Mouse (Mus musculus): Measurements from ENCODE around the gene Srpr. TPM values are rescaled to one million over a fixed set of nuclear protein-coding genes. Genes with fewer than 3 reads are reported as not detected.

Srpr gene
- polyA plus RNA-seq, 1 experiment from 2014 or later = 100 TPM

DNA sequence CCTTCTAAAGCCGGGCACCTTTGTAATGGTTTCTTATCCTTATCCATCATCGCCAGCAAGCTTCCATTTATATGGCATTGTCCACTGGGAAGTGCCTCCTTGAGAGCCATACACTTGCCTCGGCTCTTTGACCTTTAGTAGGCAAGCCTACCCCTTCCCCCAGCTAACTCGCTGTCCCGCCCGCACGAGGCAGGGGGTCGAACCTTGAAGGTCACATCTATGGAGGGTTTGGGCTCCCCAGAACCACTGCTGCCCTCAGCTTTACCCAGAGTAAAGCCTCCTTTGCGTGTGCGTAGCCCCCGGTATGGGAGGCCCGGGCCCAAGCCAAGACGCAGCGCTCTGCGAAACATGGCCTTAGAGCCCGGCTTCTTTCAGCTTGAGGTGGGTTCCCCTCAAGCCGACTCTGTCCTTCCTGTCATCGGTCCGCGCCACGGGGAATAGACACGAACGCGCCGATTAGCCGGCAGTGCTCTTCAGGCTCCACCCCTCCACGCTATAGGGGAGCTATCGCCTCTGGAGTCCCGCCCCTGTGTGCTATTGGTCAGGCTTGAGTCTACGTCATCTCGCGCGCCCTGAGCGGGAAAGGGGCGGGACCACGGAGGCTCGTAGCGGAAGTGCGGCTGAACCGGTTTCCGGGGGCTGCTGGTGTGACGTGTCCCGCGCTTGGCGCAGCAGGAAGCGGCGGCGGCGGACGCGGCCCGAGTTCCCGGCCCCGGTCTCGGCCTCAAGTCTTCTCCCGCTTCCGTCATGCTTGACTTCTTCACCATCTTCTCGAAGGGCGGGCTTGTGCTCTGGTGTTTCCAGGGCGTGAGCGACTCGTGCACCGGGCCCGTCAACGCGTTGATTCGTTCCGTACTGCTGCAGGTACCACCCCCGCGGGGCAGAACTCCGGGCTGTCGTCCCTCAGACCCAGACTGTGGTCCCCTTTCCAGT is 10.8 kb downstream of the Srpr start, which contains the start of gene Foxred1:
Gene Foxred1 (minus strand): TSS at position 514 of the 933 bp plus-strand sequence.
- in situ Hi-C loops (cut with MboI; ENCODE audit: low pct_unique_long_range_greater_than_20kb) = no loop called here
- peak; percentile 83 for DNase-seq (ENCODE audit: low read depth, low spot score)
- H3K27me3 ChIP-seq = no peaks in the 10 kb centered on the region
- peak; percentile 96 for ATAC-seq
- CTCF ChIA-PET = interaction anchor here (1.2 kb wide), 1 partner anchor 11 kb away, joined by 9 read pairs; the partner anchor contains the start of genes Srpr and Tirap
- POLR2A ChIA-PET = interaction anchor here (1.0 to 3.5 kb wide), 2 partner anchors 10 to 54 kb away, joined by 3 to 21 read pairs; partner anchors contain the start of genes Srpr and Tirap
- TF ChIP-seq CTCF (IDR thresholded peaks at IDR 0.05) = no peak

GRCm38 (mm10) chr9:35211573-35212511 is 11.9 kb downstream of the Srpr start:
- DNase-seq (ENCODE audit: low read depth, low spot score) (peak; percentile 2), ATAC-seq (peak; percentile 24)
- H3K27me3 ChIP-seq = no peaks in the 10 kb centered on the region
- in situ Hi-C loops (cut with MboI; ENCODE audit: low pct_unique_long_range_greater_than_20kb) = no loop called here
- ChIA-PET POLR2A (interaction anchor here (3.5 kb wide), 1 partner anchor 11 kb away, joined by 21 read pairs; the partner anchor contains the start of genes Srpr and Tirap), CTCF (interaction anchor here (2.4 kb wide), 1 partner anchor 12 kb away, joined by 8 read pairs; the partner anchor contains the start of genes Srpr and Tirap)
- no peak for TF ChIP-seq CTCF (IDR thresholded peaks at IDR 0.05)

GRCm38 (mm10) chr9:35217963-35218362 is 18.0 kb downstream of the Srpr start:
- TF ChIP-seq CTCF (IDR thresholded peaks at IDR 0.05) = no peak
- H3K27me3 ChIP-seq = no peaks in the 10 kb centered on the region
- ChIA-PET CTCF (interaction anchor here (1.3 to 1.4 kb wide), 3 partner anchors 9 to 316 kb away, joined by 4 read pairs; no protein-coding TSS in a partner anchor), POLR2A (no interaction called here)
- DNase-seq (ENCODE audit: low read depth, low spot score) (no peak), ATAC-seq (no peak)
- in situ Hi-C loops (cut with MboI; ENCODE audit: low pct_unique_long_range_greater_than_20kb) = no loop called here

DNA sequence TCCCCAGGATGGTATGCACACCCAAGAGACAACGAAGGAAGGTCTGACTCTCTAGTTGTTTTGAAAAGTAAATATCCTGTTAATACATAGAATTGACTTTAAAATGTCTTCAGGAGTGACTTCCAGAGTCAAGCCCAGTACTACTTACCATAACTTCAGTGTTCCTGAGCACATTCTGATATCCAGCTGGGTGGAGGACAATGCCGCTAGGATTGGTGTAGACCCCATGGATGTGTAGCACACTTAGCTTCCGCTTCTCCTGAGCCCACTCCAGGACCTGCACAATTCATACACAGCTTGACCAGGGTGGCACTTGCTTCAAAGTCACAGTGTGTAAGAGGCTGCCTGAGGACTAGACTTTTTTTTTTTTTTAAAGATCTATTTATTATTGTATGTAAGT is 23.5 kb downstream of the Srpr start:
- ChIA-PET CTCF (no interaction called here), POLR2A (no interaction called here)
- in situ Hi-C loops (cut with MboI; ENCODE audit: low pct_unique_long_range_greater_than_20kb) = no loop called here
- no peaks in the 10 kb centered on the region for H3K27me3 ChIP-seq
- ATAC-seq (no peak), DNase-seq (ENCODE audit: low read depth, low spot score) (no peak)
- no peak for TF ChIP-seq CTCF (IDR thresholded peaks at IDR 0.05)

GRCm38 (mm10) chr9:35228671-35229070 is 28.7 kb downstream of the Srpr start:
- ATAC-seq (no peak), DNase-seq (ENCODE audit: low read depth, low spot score) (no peak)
- in situ Hi-C loops (cut with MboI; ENCODE audit: low pct_unique_long_range_greater_than_20kb) = no loop called here
- CTCF ChIA-PET = interaction anchor here (1.0 to 1.9 kb wide), 3 partner anchors 10 to 21 kb away, joined by 3 to 6 read pairs (median 4); no protein-coding TSS in a partner anchor
- no peak for TF ChIP-seq CTCF (IDR thresholded peaks at IDR 0.05)
- POLR2A ChIA-PET = no interaction called here
- H3K27me3 ChIP-seq = no peaks in the 10 kb centered on the region

GRCm38 (mm10) chr9:35235996-35236395 is 36.0 kb downstream of the Srpr start:
- in situ Hi-C loops (cut with MboI; ENCODE audit: low pct_unique_long_range_greater_than_20kb) = no loop called here
- POLR2A ChIA-PET = no interaction called here
- CTCF ChIA-PET = no interaction called here
- no peak for TF ChIP-seq CTCF (IDR thresholded peaks at IDR 0.05)
- DNase-seq (ENCODE audit: low read depth, low spot score) = no peak
- no peak for ATAC-seq
- H3K27me3 ChIP-seq = no peaks in the 10 kb centered on the region

- no peaks in the 10 kb centered on the region for H3K27me3 ChIP-seq
- no peak for DNase-seq (ENCODE audit: low read depth, low spot score)
- CTCF ChIA-PET = interaction anchor here (1.1 to 1.8 kb wide), 3 partner anchors 8 to 32 kb away, joined by 4 to 6 read pairs (median 4); no protein-coding TSS in a partner anchor
- POLR2A ChIA-PET = no interaction called here
- TF ChIP-seq CTCF (IDR thresholded peaks at IDR 0.05) = no peak
- ATAC-seq = no peak
- in situ Hi-C loops (cut with MboI; ENCODE audit: low pct_unique_long_range_greater_than_20kb) = no loop called here
Measured at GRCm38 (mm10) chr9:35238371-35238770, 38.4 kb downstream of the Srpr start.

DNA sequence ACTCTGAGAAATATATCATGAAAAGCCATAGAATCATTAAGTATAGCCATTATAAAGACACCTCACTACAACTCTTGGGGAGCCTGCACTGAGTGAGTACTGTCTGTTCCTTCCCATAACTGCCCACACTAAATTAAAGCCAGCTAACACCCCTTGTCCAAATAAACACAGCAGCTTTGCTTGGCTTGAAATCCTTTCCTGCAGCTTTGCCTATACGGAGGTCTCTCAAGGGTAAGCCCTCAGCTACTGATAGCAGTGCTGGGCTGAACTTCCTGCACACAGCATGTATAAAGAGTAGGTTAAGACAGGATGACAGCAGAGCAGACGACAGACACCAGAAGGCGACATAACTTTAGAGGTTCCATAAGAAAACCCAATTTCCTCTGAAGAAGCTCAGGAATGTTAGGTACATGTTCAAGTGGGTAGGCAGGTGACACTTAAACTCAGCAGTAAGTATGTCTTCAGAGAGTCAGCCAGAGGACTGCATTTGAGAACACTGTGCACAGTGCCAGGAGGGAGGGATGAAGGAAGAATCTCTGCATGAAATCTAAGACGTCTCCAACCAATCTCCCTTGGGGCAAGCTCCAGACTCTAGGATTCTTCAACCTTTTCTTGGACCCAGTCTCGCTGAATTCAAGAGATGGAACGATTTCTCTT is 39.1 kb downstream of the Srpr start:
- H3K27me3 ChIP-seq = no peaks in the 10 kb centered on the region
- CTCF ChIA-PET = interaction anchor here (1.1 to 1.8 kb wide), 3 partner anchors 8 to 31 kb away, joined by 4 to 6 read pairs (median 4); no protein-coding TSS in a partner anchor
- POLR2A ChIA-PET = interaction anchor here (0.6 kb wide), 1 partner anchor 554 kb away, joined by 4 read pairs; no protein-coding TSS in a partner anchor
- no peak for DNase-seq (ENCODE audit: low read depth, low spot score)
- in situ Hi-C loops (cut with MboI; ENCODE audit: low pct_unique_long_range_greater_than_20kb) = no loop called here
- no peak for TF ChIP-seq CTCF (IDR thresholded peaks at IDR 0.05)
- ATAC-seq = no peak

DNA sequence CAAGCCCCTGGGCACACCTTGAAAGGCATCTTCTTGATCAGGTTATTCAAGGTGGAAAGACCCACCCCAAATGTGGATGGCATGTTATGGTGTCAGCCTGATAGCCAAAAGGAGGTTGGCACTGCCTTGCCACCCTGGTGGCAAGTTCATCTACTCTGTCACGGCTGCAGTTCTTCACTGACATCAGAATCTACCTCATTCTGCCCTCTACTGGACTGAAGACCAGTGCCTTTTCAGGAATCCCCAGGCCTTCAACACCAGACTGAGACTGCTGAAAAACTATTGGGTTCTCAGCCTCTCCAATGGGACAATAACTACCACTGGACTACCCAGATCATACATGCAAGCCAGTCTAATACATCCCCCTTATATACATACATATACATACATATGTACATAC is 39.8 kb downstream of the Srpr start:
- POLR2A ChIA-PET = no interaction called here
- no peak for DNase-seq (ENCODE audit: low read depth, low spot score)
- in situ Hi-C loops (cut with MboI; ENCODE audit: low pct_unique_long_range_greater_than_20kb) = no loop called here
- ATAC-seq = no peak
- no peaks in the 10 kb centered on the region for H3K27me3 ChIP-seq
- CTCF ChIA-PET = interaction anchor here (1.5 kb wide), 1 partner anchor 9 kb away, joined by 3 read pairs; no protein-coding TSS in a partner anchor
- TF ChIP-seq CTCF (IDR thresholded peaks at IDR 0.05) = peak; percentile 34
